Comparison of ENCODE assay signal across 8 mouse cellular contexts in genomic region chr11:77515637-77516552, GRCm38 (mm10). TPM values are rescaled to one million over a fixed set of nuclear protein-coding genes. Genes with fewer than 3 reads are reported as not detected.
DNase-seq lines count a peak whose midpoint lies in the region; ATAC-seq and TF ChIP-seq lines count a peak whose summit lies in the region.

Trp53i13 (minus strand) TSS chr11:77515980.

- 25% methylated on average over 39 of the region's 39 CpGs for WGBS in cerebellum, adult 2 months
- 5% methylated on average over 39 of the region's 39 CpGs for WGBS in embryonic facial prominence, embryonic 13.5 days
- 8% methylated on average over 39 of the region's 39 CpGs for WGBS in hindbrain, embryonic 14.5 days
- 14% methylated on average over 38 of the region's 39 CpGs for WGBS in macrophage (ENCODE audit: missing documents)

- peak within 1 kb of the TSS; percentile 98 for H3K4me2 ChIP-seq in embryonic facial prominence, embryonic 13.5 days
- peak within 1 kb of the TSS; percentile 97 for H3K4me2 ChIP-seq in hindbrain, embryonic 14.5 days (replicated peaks)

- H3K27ac ChIP-seq in cerebellum, adult 2 months (ENCODE audit: insufficient read depth, low read length) = no peak within 1 kb of the TSS
- H3K27ac ChIP-seq in embryonic facial prominence, embryonic 13.5 days = no peak within 1 kb of the TSS
- H3K27ac ChIP-seq in hindbrain, embryonic 14.5 days = no peak within 1 kb of the TSS
- no peak within 1 kb of the TSS for H3K27ac ChIP-seq in macrophage

- H3K36me3 ChIP-seq in C2C12 (ENCODE audit: control insufficient read depth, insufficient read depth) (no peaks in the 10 kb centered on the region), macrophage (ENCODE audit: inconsistent target) (no peaks in the 10 kb centered on the region)
- H3K36me3 ChIP-seq in embryonic facial prominence, embryonic 13.5 days = no peaks in the 10 kb centered on the region
- no peaks in the 10 kb centered on the region for H3K36me3 ChIP-seq in hindbrain, embryonic 14.5 days (replicated peaks; ENCODE audit: control insufficient read depth, insufficient read depth)

- H3K27me3 ChIP-seq in cerebellum, adult 2 months (ENCODE audit: control insufficient read depth, insufficient read depth, low read length) = no peaks in the 10 kb centered on the region
- H3K27me3 ChIP-seq in C2C12 (ENCODE audit: control insufficient read depth, insufficient read depth, insufficient read length) = no peaks in the 10 kb centered on the region
- H3K27me3 ChIP-seq in embryonic facial prominence, embryonic 13.5 days = peaks cover 45% of the 10 kb centered on the region
- peaks cover 24% of the 10 kb centered on the region for H3K27me3 ChIP-seq in hindbrain, embryonic 14.5 days (ENCODE audit: control insufficient read depth, insufficient read depth, low read length)

- peak within 1 kb of the TSS; percentile 69 for H3K9ac ChIP-seq in embryonic facial prominence, embryonic 13.5 days
- H3K9ac ChIP-seq in hindbrain, embryonic 14.5 days = peak within 1 kb of the TSS; percentile 57

- H3K79me2 ChIP-seq in C2C12 (ENCODE audit: control insufficient read depth, insufficient read depth) = no peaks in the 10 kb centered on the region
- H3K79me2 ChIP-seq in macrophage (ENCODE audit: inconsistent target) = peaks cover 5% of the 10 kb centered on the region; the same call in 1 of the 2 replicates

- no peaks in the 10 kb centered on the region for H3K4me1 ChIP-seq in cerebellum, adult 2 months (ENCODE audit: control insufficient read depth, insufficient read depth, low read length)
- peaks cover 55% of the 10 kb centered on the region for H3K4me1 ChIP-seq in embryonic facial prominence, embryonic 13.5 days
- H3K4me1 ChIP-seq in hindbrain, embryonic 14.5 days (replicated peaks; ENCODE audit: control insufficient read depth, insufficient read depth, low read length) = peaks cover 30% of the 10 kb centered on the region

- no peak for ATAC-seq in embryonic facial prominence, embryonic 13.5 days (ENCODE audit: insufficient number of reproducible peaks, insufficient read depth, low FRiP score, low TSS enrichment, low read depth)
- ATAC-seq in hindbrain, embryonic 14.5 days (ENCODE audit: low FRiP score) = no peak
- ATAC-seq in inflammation-experienced regulatory T-cells, adult 6 months = no peak

- no peak for TF ChIP-seq CTCF in cerebellum, adult 2 months (IDR thresholded peaks at IDR 0.05; ENCODE audit: borderline replicate concordance, insufficient read depth, low read depth, low read length)
- no peak for TF ChIP-seq CTCF in C2C12 (IDR thresholded peaks at IDR 0.05; ENCODE audit: control insufficient read depth, insufficient read depth, insufficient read length)

- no peak for DNase-seq in cerebellum, adult 2 months
- DNase-seq in cerebellum, adult 8-10 months = no peak
- DNase-seq in hindbrain, embryonic 14.5 days (ENCODE audit: low spot score) = no peak
- peak; percentile 48 to 68 for DNase-seq in thymus, postnatal 36 days

- H3K9me3 ChIP-seq in embryonic facial prominence, embryonic 13.5 days = no peaks in the 10 kb centered on the region
- no peaks in the 10 kb centered on the region for H3K9me3 ChIP-seq in hindbrain, embryonic 14.5 days (ENCODE audit: control insufficient read depth, low read length)

- peak within 1 kb of the TSS; percentile 46 for H3K4me3 ChIP-seq in cerebellum, adult 2 months (replicated peaks; ENCODE audit: insufficient read depth, low read depth, low read length)
- H3K4me3 ChIP-seq in C2C12 (ENCODE audit: insufficient read depth, poor library complexity, severe bottlenecking) (peak within 1 kb of the TSS; percentile 30), macrophage (ENCODE audit: inconsistent target) (peak within 1 kb of the TSS; percentile 47)
- peak within 1 kb of the TSS; percentile 67 for H3K4me3 ChIP-seq in embryonic facial prominence, embryonic 13.5 days
- H3K4me3 ChIP-seq in hindbrain, embryonic 14.5 days (replicated peaks; ENCODE audit: low read length) = peak within 1 kb of the TSS; percentile 45

- no peak for TF ChIP-seq POLR2A in cerebellum, adult 2 months (IDR thresholded peaks at IDR 0.05; ENCODE audit: borderline replicate concordance, insufficient read depth, low read length)

- peak within 1 kb of the TSS; percentile 60 for H3ac ChIP-seq in C2C12 (ENCODE audit: control insufficient read depth, insufficient read length, low read depth)

- H3K79me3 ChIP-seq in C2C12 (ENCODE audit: low read depth) = no peaks in the 10 kb centered on the region

TF ChIP-seq in C2C12, 6 proteins besides CTCF, POLR2A, EP300 and RAD21:
- TF ChIP-seq MYOG (IDR thresholded peaks at IDR 0.05; ENCODE audit: control insufficient read depth, extremely low read depth, insufficient read length) (no peak), CEBPB (IDR thresholded peaks at IDR 0.05; ENCODE audit: low read depth) (no peak), MAX (IDR thresholded peaks at IDR 0.05) (no peak), MYOD1 (IDR thresholded peaks at IDR 0.05; ENCODE audit: control insufficient read depth, insufficient read length, low read depth) (no peak), FOSL1 (IDR thresholded peaks at IDR 0.05; ENCODE audit: insufficient read depth, low read length, poor library complexity, severe bottlenecking) (no peak), USF1 (IDR thresholded peaks at IDR 0.05; ENCODE audit: low read depth) (no peak)

RNA-seq across cellular contexts. Expression of gene Trp53i13, which starts in this region (rescaled TPM):
- polyA plus RNA-seq in cerebellum, adult 2 months (2012; rRNA removed) = 11.6 and 12.8 TPM in 2 replicates
- polyA plus RNA-seq in C2C12 (2012; fragmentation: generic; extraction: Trizol) (18.2 TPM), macrophage (2018) (1.8 to 4.6 TPM (median 4.5 TPM) in 3 replicates)
- polyA plus RNA-seq in embryonic facial prominence, embryonic 13.5 days (2015; fragmentation: Nextera tagmentation; extraction: Ambion mirVana) = 54.7 and 55.2 TPM in 2 replicates
- polyA plus RNA-seq in hindbrain, embryonic 14.5 days (2014; fragmentation: Nextera tagmentation; extraction: Ambion mirVana) = 13.3 and 15.1 TPM in 2 replicates
- total RNA-seq in macrophage (2018; cell fraction: chromatin; rRNA removed) = 1 to 10 TPM in 20 of 26 experiments, under 1 TPM in 4, not detected in 2; 0.58 to 8.6 (median 2.2) TPM
- 1 to 10 TPM; 1.8 to 6.2 (median 4.0) TPM for total RNA-seq in macrophage (2018; cell fraction: cytosol; rRNA removed)
- 10 to 100 TPM in 1 of 26 experiments, 1 to 10 TPM in 25; 2.5 to 10.3 (median 5.9) TPM for total RNA-seq in macrophage (2018; cell fraction: nucleus; rRNA removed)
- polyA plus RNA-seq in inflammation-experienced regulatory T-cells, adult 6 months (2017; shearing (Covaris generic)) = 10 to 100 TPM in 1 of 3 experiments, 1 to 10 TPM in 2; 8.5 to 14.3 (median 8.7) TPM

Comparison
In these comparisons a context has a peak if more than half of its experiments do, and no peak if none do; other contexts are left out.
1. DNase-seq: peak in thymus, postnatal 36 days (2 of 2); none in cerebellum, adult 2 months (0 of 2), cerebellum, adult 8-10 months (single experiment) and hindbrain, embryonic 14.5 days (single experiment).
2. Peak in every context shown above with its lines, with median percentiles within 50 percentile points of each other: H3K4me3 ChIP-seq.